8 mouse cellular contexts compared by ENCODE assay signal in genomic region chr7:44856265-44856916, GRCm38 (mm10). TPM values are rescaled to one million over a fixed set of nuclear protein-coding genes. Genes with fewer than 3 reads are reported as not detected.
DNase-seq lines count a peak whose midpoint lies in the region; ATAC-seq and TF ChIP-seq lines count a peak whose summit lies in the region.

No protein-coding gene starts in this region.

- H3K79me2 ChIP-seq in myocyte (ENCODE audit: control insufficient read depth, insufficient read depth): peaks cover 15% of the 10 kb centered on the region

- DNase-seq in kidney, adult 11 months: no peak
- no peak for DNase-seq in adrenal gland, adult 8-10 months
- no peak for DNase-seq in urinary bladder, postnatal 14 days (ENCODE audit: low spot score)
- no peak for DNase-seq in ovary, postnatal 36 days (ENCODE audit: low spot score)

- peaks cover 36% of the 10 kb centered on the region for H3K4me1 ChIP-seq in kidney, embryonic 14.5 days (ENCODE audit: control insufficient read depth, insufficient read depth, low read length)
- H3K4me1 ChIP-seq in bone marrow macrophage, adult 2 months (ENCODE audit: control insufficient read depth, insufficient read depth, low read length): peaks cover 32% of the 10 kb centered on the region
- H3K4me1 ChIP-seq in hindbrain, embryonic 16.5 days (ENCODE audit: control insufficient read depth, insufficient read depth, low read depth, low read length): peaks cover 31% of the 10 kb centered on the region

- peak overlapping the region; percentile 81; the same call in 1 of the 2 replicates for H3K27ac ChIP-seq in kidney, embryonic 14.5 days (ENCODE audit: low read depth, low read length)
- H3K27ac ChIP-seq in bone marrow macrophage, adult 2 months (ENCODE audit: insufficient read depth, low read depth, low read length): peak overlapping the region; percentile 92
- peak overlapping the region; percentile 96 for H3K27ac ChIP-seq in hindbrain, embryonic 16.5 days (ENCODE audit: low read depth, low read length)

- no peak for ATAC-seq in kidney, embryonic 14.5 days (ENCODE audit: low FRiP score, low TSS enrichment)
- no peak for ATAC-seq in hindbrain, embryonic 16.5 days

- TF ChIP-seq CTCF in bone marrow macrophage, adult 2 months (IDR thresholded peaks at IDR 0.05; ENCODE audit: low read depth, low read length): no peak

- H3K36me3 ChIP-seq in kidney, embryonic 14.5 days (ENCODE audit: control insufficient read depth, insufficient read depth, low read length): peaks cover 18% of the 10 kb centered on the region; the same call in 1 of the 2 replicates
- peaks cover under 1% of the 10 kb centered on the region; the same call in 1 of the 2 replicates for H3K36me3 ChIP-seq in hindbrain, embryonic 16.5 days (ENCODE audit: control insufficient read depth, insufficient read depth, low read length)
- peaks cover 1% of the 10 kb centered on the region for H3K36me3 ChIP-seq in myocyte (ENCODE audit: control insufficient read depth, insufficient read depth)

- H3K9ac ChIP-seq in kidney, embryonic 14.5 days (ENCODE audit: low read depth, low read length): peak overlapping the region; percentile 69; the same call in 1 of the 2 replicates
- H3K9ac ChIP-seq in hindbrain, embryonic 16.5 days (ENCODE audit: low read depth, low read length): no peak overlapping the region; the same call in 1 of the 2 replicates

- 64% methylated on average over 9 of the region's 9 CpGs for WGBS in kidney, embryonic 14.5 days
- 72% methylated on average over 9 of the region's 9 CpGs for WGBS in hindbrain, embryonic 16.5 days

- H3K27me3 ChIP-seq in kidney, embryonic 14.5 days (ENCODE audit: control insufficient read depth, insufficient read depth, low read length): no peaks in the 10 kb centered on the region
- H3K27me3 ChIP-seq in hindbrain, embryonic 16.5 days (replicated peaks; ENCODE audit: control insufficient read depth, insufficient read depth, low read length): no peaks in the 10 kb centered on the region
- no peaks in the 10 kb centered on the region for H3K27me3 ChIP-seq in myocyte (ENCODE audit: control insufficient read depth, insufficient read depth, insufficient read length)

- peak overlapping the region; percentile 66 for H3K4me3 ChIP-seq in kidney, embryonic 14.5 days (ENCODE audit: low read length)
- peak overlapping the region; percentile 96 for H3K4me3 ChIP-seq in bone marrow macrophage, adult 2 months (ENCODE audit: insufficient read depth, low read length)
- peak overlapping the region; percentile 80 for H3K4me3 ChIP-seq in hindbrain, embryonic 16.5 days (ENCODE audit: low read length)
- peak overlapping the region; percentile 64 for H3K4me3 ChIP-seq in myocyte

- H3K9me3 ChIP-seq in kidney, embryonic 14.5 days (ENCODE audit: control insufficient read depth, low read length): no peaks in the 10 kb centered on the region
- H3K9me3 ChIP-seq in hindbrain, embryonic 16.5 days (ENCODE audit: control insufficient read depth, low read length): no peaks in the 10 kb centered on the region

- no peak overlapping the region for H3ac ChIP-seq in myocyte (ENCODE audit: control insufficient read depth, insufficient read length)

- H3K4me2 ChIP-seq in kidney, embryonic 14.5 days (replicated peaks; ENCODE audit: low read depth, low read length): peak overlapping the region; percentile 64
- peak overlapping the region; percentile 90 for H3K4me2 ChIP-seq in hindbrain, embryonic 16.5 days (ENCODE audit: low read length)
- H3K4me2 ChIP-seq in myocyte (ENCODE audit: low read depth): peak overlapping the region; percentile 84

- no peak for TF ChIP-seq POLR2A in bone marrow macrophage, adult 2 months (IDR thresholded peaks at IDR 0.05; ENCODE audit: borderline replicate concordance, low read depth, low read length)
- TF ChIP-seq POLR2A in myocyte (IDR thresholded peaks at IDR 0.05; ENCODE audit: insufficient read length, low read depth): no peak

TF ChIP-seq in myocyte, 11 proteins besides CTCF, POLR2A, EP300 and RAD21:
- TF ChIP-seq SRF (IDR thresholded peaks at IDR 0.05; ENCODE audit: control insufficient read depth, insufficient read length, low read depth): no peak
- TF ChIP-seq E2F4 (IDR thresholded peaks at IDR 0.05; ENCODE audit: insufficient read depth): no peak
- TF ChIP-seq MAX (IDR thresholded peaks at IDR 0.05; ENCODE audit: low read depth): no peak
- TF ChIP-seq USF1 (IDR thresholded peaks at IDR 0.05; ENCODE audit: low read depth): no peak
- no peak for TF ChIP-seq TCF12 (IDR thresholded peaks at IDR 0.05; ENCODE audit: insufficient read depth, poor library complexity, severe bottlenecking)
- 0 out of 2 replicates have a peak, but pooled peaks have one; percentile 2 for TF ChIP-seq CEBPB (IDR thresholded peaks at IDR 0.05; ENCODE audit: insufficient read depth, poor library complexity, severe bottlenecking)
- TF ChIP-seq REST (IDR thresholded peaks at IDR 0.05; ENCODE audit: insufficient read depth, insufficient read length): no peak
- TF ChIP-seq POLR2AphosphoS2 (IDR thresholded peaks at IDR 0.05; ENCODE audit: insufficient read length, low read depth): peak; percentile 21
- TF ChIP-seq TCF3 (IDR thresholded peaks at IDR 0.05; ENCODE audit: insufficient read length, low read depth): no peak
- no peak for TF ChIP-seq MYOD1 (IDR thresholded peaks at IDR 0.05; ENCODE audit: control insufficient read depth in 1 of 3, insufficient read length in 2 of 3, low read depth in 2 of 3)
- no peak for TF ChIP-seq MYOG (IDR thresholded peaks at IDR 0.05; ENCODE audit: control insufficient read depth in 1 of 3, insufficient read depth in 1 of 3, insufficient read length in 2 of 3, low read depth in 2 of 3)

RNA-seq across cellular contexts. Expression of gene Pnkp, which starts 0.5 kb away (rescaled TPM):
- 27.0 and 30.4 TPM in 2 replicates for polyA plus RNA-seq in kidney, embryonic 14.5 days (2014; fragmentation: Nextera tagmentation; extraction: Ambion mirVana)
- 31.2 and 48.7 TPM in 2 replicates for polyA plus RNA-seq in bone marrow macrophage, adult 2 months (2012; ENCODE audit: insufficient read depth, insufficient read length, missing spikeins)
- 30.1 and 34.0 TPM in 2 replicates for polyA plus RNA-seq in hindbrain, embryonic 16.5 days (2015; fragmentation: Nextera tagmentation; extraction: Ambion mirVana)
- polyA plus RNA-seq in myocyte (2012; fragmentation: generic; extraction: Trizol): 47.9 TPM
- total RNA-seq in adrenal gland, adult 8-10 months (2022): 10 to 100 TPM; 46.6 to 56.6 (median 53.6) TPM

RNA-seq across cellular contexts. Expression of gene Tbc1d17, which starts 7.5 kb away (rescaled TPM):
- 57.0 and 65.3 TPM in 2 replicates for polyA plus RNA-seq in kidney, embryonic 14.5 days (2014; fragmentation: Nextera tagmentation; extraction: Ambion mirVana)
- polyA plus RNA-seq in bone marrow macrophage, adult 2 months (2012; ENCODE audit: insufficient read depth, insufficient read length, missing spikeins): 69.5 and 76.1 TPM in 2 replicates
- 112 and 120 TPM in 2 replicates for polyA plus RNA-seq in hindbrain, embryonic 16.5 days (2015; fragmentation: Nextera tagmentation; extraction: Ambion mirVana)
- 53.8 TPM for polyA plus RNA-seq in myocyte (2012; fragmentation: generic; extraction: Trizol)
- total RNA-seq in adrenal gland, adult 8-10 months (2022): 10 to 100 TPM; 69.4 to 94.9 (median 86.1) TPM

RNA-seq across cellular contexts. Expression of gene Akt1s1, which starts 7.6 kb away (rescaled TPM):
- 51.4 and 86.5 TPM in 2 replicates for polyA plus RNA-seq in kidney, embryonic 14.5 days (2014; fragmentation: Nextera tagmentation; extraction: Ambion mirVana)
- polyA plus RNA-seq in bone marrow macrophage, adult 2 months (2012; ENCODE audit: insufficient read depth, insufficient read length, missing spikeins): 36.9 and 45.3 TPM in 2 replicates
- 90.7 and 92.8 TPM in 2 replicates for polyA plus RNA-seq in hindbrain, embryonic 16.5 days (2015; fragmentation: Nextera tagmentation; extraction: Ambion mirVana)
- 200 TPM for polyA plus RNA-seq in myocyte (2012; fragmentation: generic; extraction: Trizol)
- 100 to 1,000 TPM; 106 to 137 (median 120) TPM for total RNA-seq in adrenal gland, adult 8-10 months (2022)

RNA-seq across cellular contexts. Expression of gene Ptov1, which starts 13.2 kb away (rescaled TPM):
- polyA plus RNA-seq in kidney, embryonic 14.5 days (2014; fragmentation: Nextera tagmentation; extraction: Ambion mirVana): 441 and 501 TPM in 2 replicates
- 90.1 and 105 TPM in 2 replicates for polyA plus RNA-seq in bone marrow macrophage, adult 2 months (2012; ENCODE audit: insufficient read depth, insufficient read length, missing spikeins)
- polyA plus RNA-seq in hindbrain, embryonic 16.5 days (2015; fragmentation: Nextera tagmentation; extraction: Ambion mirVana): 389 and 459 TPM in 2 replicates
- 298 TPM for polyA plus RNA-seq in myocyte (2012; fragmentation: generic; extraction: Trizol)
- 100 to 1,000 TPM; 273 to 304 (median 292) TPM for total RNA-seq in adrenal gland, adult 8-10 months (2022)

RNA-seq across cellular contexts. Expression of gene Med25, which starts 36.1 kb away (rescaled TPM):
- 80.0 and 86.3 TPM in 2 replicates for polyA plus RNA-seq in kidney, embryonic 14.5 days (2014; fragmentation: Nextera tagmentation; extraction: Ambion mirVana)
- polyA plus RNA-seq in bone marrow macrophage, adult 2 months (2012; ENCODE audit: insufficient read depth, insufficient read length, missing spikeins): 32.3 and 33.4 TPM in 2 replicates
- 136 and 158 TPM in 2 replicates for polyA plus RNA-seq in hindbrain, embryonic 16.5 days (2015; fragmentation: Nextera tagmentation; extraction: Ambion mirVana)
- polyA plus RNA-seq in myocyte (2012; fragmentation: generic; extraction: Trizol): 57.4 TPM
- 100 to 1,000 TPM in 2 of 4 experiments, 10 to 100 TPM in 2; 85.0 to 118 (median 96.5) TPM for total RNA-seq in adrenal gland, adult 8-10 months (2022)
